Mouse (Mus musculus) cerebellum, adult (tissue): ENCODE measurements at regions not wholly inside any gene's neighbourhood (a gene's known extent, or its start where the extent isn't known, plus 50 kb on each side); places are given as distances from the start of the nearest gene placed in this dataset.

ENCODE experiments used
- ATAC-seq: cut with Nextera tagmentation; 2 replicates; pipeline ENCODE4 v1.9.2; 2017; ENCODE audit warnings: mild to moderate bottlenecking, moderate library complexity, mixed read lengths; ENCODE audit not compliant: insufficient number of reproducible peaks, low FRiP score, low TSS enrichment

GRCm38 (mm10) chr4:31672171-31672841 lies 291.6 kb upstream of the Map3k7 start:
- ATAC-seq = no peak

- ATAC-seq = no peak
These were observed 291.1 kb upstream of the Map3k7 start for GRCm38 (mm10) chr4:31672842-31673171.

GRCm38 (mm10) chr4:31679007-31679590 lies 284.8 kb upstream of the Map3k7 start:
- no peak for ATAC-seq

- ATAC-seq = no peak
These were observed 282.9 kb upstream of the Map3k7 start for GRCm38 (mm10) chr4:31680958-31681357.

- no peak for ATAC-seq
These were observed 274.8 kb upstream of the Map3k7 start for GRCm38 (mm10) chr4:31689083-31689482.

- ATAC-seq = no peak
These were observed 266.0 kb upstream of the Map3k7 start for GRCm38 (mm10) chr4:31697769-31698505.

GRCm38 (mm10) chr4:31698506-31698782 lies 265.5 kb upstream of the Map3k7 start:
- ATAC-seq = no peak

- ATAC-seq = no peak
These were observed 264.6 kb upstream of the Map3k7 start for GRCm38 (mm10) chr4:31699296-31699695.

GRCm38 (mm10) chr4:31714054-31714651 lies 249.7 kb upstream of the Map3k7 start:
- ATAC-seq = no peak

- no peak; the same call in 1 of the 2 replicates for ATAC-seq
These were observed 240.4 kb upstream of the Map3k7 start for GRCm38 (mm10) chr4:31723501-31723900.

GRCm38 (mm10) chr4:31724400-31724799 lies 239.5 kb upstream of the Map3k7 start:
- no peak for ATAC-seq

- no peak for ATAC-seq
These were observed 236.3 kb upstream of the Map3k7 start for GRCm38 (mm10) chr4:31727498-31728148.

GRCm38 (mm10) chr4:31728149-31728516 lies 235.8 kb upstream of the Map3k7 start:
- no peak for ATAC-seq

- ATAC-seq = no peak
These were observed 220.1 kb upstream of the Map3k7 start for GRCm38 (mm10) chr4:31743776-31744175.

GRCm38 (mm10) chr4:31744431-31744830 lies 219.5 kb upstream of the Map3k7 start:
- ATAC-seq = no peak

GRCm38 (mm10) chr4:31753677-31754312 lies 210.1 kb upstream of the Map3k7 start:
- peak; percentile 36; the same call in 1 of the 2 replicates for ATAC-seq

GRCm38 (mm10) chr4:31757126-31757525 lies 206.8 kb upstream of the Map3k7 start:
- ATAC-seq = no peak

- ATAC-seq = no peak
These were observed 203.8 kb upstream of the Map3k7 start for GRCm38 (mm10) chr4:31760116-31760515.

GRCm38 (mm10) chr4:31762199-31762598 lies 201.7 kb upstream of the Map3k7 start:
- no peak for ATAC-seq

- ATAC-seq = no peak
These were observed 195.8 kb upstream of the Map3k7 start for GRCm38 (mm10) chr4:31768026-31768626.
